Mouse (Mus musculus) forebrain, embryonic 13.5 days (tissue): ENCODE measurements around the gene Acox2. TPM values are rescaled to one million over a fixed set of nuclear protein-coding genes. Genes with fewer than 3 reads are reported as not detected.
"Not testable (repeated sequence)": the region's sequence is repeated elsewhere in the genome, so short reads cannot be mapped to it uniquely, and the experiment has no call there.

Experiments used
- ATAC-seq: fragments of 200-750 bp; cut with Nextera tagmentation; 2 replicates; pipeline ENCODE4 v1.8.0; 2017
- H3K27ac ChIP-seq: fragments of 300-500 bp; sonication (generic); 2 replicates; pipeline ENCODE4 v1.5.1; 2015; ENCODE audit warnings: inconsistent platforms, mild to moderate bottlenecking, moderate library complexity
- H3K27me3 ChIP-seq: fragments of 300-500 bp; sonication (generic); 2 replicates; pipeline ENCODE4 v1.6.1; 2015; ENCODE audit warnings: mild to moderate bottlenecking, inconsistent platforms
- H3K36me3 ChIP-seq: fragments of 300-500 bp; sonication (generic); 2 replicates; pipeline ENCODE4 v1.6.1; 2015; ENCODE audit warnings: mild to moderate bottlenecking, inconsistent platforms; ENCODE audit not compliant: poor library complexity, severe bottlenecking
- H3K4me1 ChIP-seq: fragments of 300-500 bp; sonication (generic); 2 replicates; pipeline ENCODE4 v1.6.1; 2015; ENCODE audit warnings: inconsistent platforms
- H3K4me2 ChIP-seq: fragments of 300-500 bp; sonication (generic); 2 replicates; pipeline ENCODE4 v1.6.1; 2015; ENCODE audit warnings: inconsistent platforms, mild to moderate bottlenecking, moderate library complexity
- H3K4me3 ChIP-seq: fragments of 300-500 bp; sonication (generic); 2 replicates; pipeline ENCODE4 v1.5.1; 2015; ENCODE audit warnings: mild to moderate bottlenecking, inconsistent platforms
- H3K9ac ChIP-seq: fragments of 300-500 bp; sonication (generic); 2 replicates; pipeline ENCODE4 v1.6.1; 2015; ENCODE audit warnings: mild to moderate bottlenecking, inconsistent platforms
- H3K9me3 ChIP-seq: fragments of 300-500 bp; sonication (generic); replicated peaks from 2 replicates; pipeline ENCODE4 v1.6.1; 2016; ENCODE audit warnings: inconsistent platforms
- WGBS: fragments of 180-500 bp; shearing (Covaris S2); methylation state at CpG from one replicate; pipeline ENCODE4 v1.1.7; 2015; 5-methylcytosine and 5-hydroxymethylcytosine counted together
- polyA plus RNA-seq: library from polyadenylated mRNA; unstranded; fragments of >200 nt; fragmentation: Nextera tagmentation; extraction: Ambion mirVana; gene quantifications from 2 replicates; pipeline ENCODE4 v1.2.1, GENCODE M21; 2015

Gene Acox2
- polyA plus RNA-seq: not detected in 2 replicates

DNA sequence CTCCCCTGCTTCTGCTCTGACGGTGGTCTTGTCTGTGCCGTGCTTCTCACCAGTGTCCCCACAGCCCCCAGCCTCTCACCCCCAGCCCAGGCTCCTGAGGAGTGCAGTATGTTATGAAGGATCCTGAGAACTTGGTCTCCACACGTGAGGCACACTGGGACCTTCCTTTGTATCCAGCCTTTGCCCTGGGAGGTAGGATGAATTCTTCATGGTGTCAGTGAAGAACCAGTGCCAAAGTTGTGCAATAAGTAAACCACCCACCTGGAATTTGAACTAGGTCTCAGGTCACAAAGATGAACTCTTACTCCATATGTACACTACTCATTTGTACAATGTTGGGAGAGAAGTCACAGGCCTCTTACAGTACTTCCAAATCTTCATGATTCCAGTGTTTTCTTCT, at the start of gene Acox2:
Gene Acox2, minus strand, starts transcription at position 188 of the 400 bp plus-strand sequence.
- H3K4me2 ChIP-seq: no peak within 1 kb of the TSS
- no peak within 1 kb of the TSS for H3K9ac ChIP-seq
- 86% methylated on average over 3 of the region's 3 CpGs for WGBS
- no peak for ATAC-seq
- H3K4me3 ChIP-seq: no peak within 1 kb of the TSS
- H3K9me3 ChIP-seq: no peaks in the 10 kb centered on the region
- no peak within 1 kb of the TSS for H3K27ac ChIP-seq
- H3K4me1 ChIP-seq: no peaks in the 10 kb centered on the region
- no peaks in the 10 kb centered on the region for H3K36me3 ChIP-seq
- no peaks in the 10 kb centered on the region for H3K27me3 ChIP-seq

- WGBS: 79% methylated on average over 3 of the region's 3 CpGs
These were observed 49.5 kb upstream of the Acox2 start for GRCm38 (mm10) chr14:8308650-8309049.

DNA sequence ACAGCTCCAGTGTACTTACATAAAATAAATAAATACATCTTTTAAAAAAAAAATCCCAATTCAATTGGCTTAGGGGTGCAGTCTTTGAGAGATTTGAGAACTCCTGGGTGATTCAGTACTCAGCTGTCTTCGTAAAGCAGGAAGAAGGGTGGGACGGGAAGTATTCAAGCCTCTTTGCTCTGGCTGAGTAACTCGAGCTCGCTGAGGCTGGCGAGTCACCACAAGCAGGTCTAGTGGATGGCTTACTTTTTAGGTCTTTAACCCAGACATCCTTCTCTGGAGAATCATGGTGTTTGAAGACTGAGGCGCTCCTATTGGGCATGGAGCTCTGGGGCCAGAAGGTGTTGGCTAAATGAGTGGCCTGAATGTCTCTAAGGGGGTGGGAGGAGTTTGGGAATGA, 47.7 kb upstream of the Acox2 start:
- H3K9ac ChIP-seq: no peak overlapping the region
- H3K36me3 ChIP-seq: no peaks in the 10 kb centered on the region
- no peaks in the 10 kb centered on the region for H3K27me3 ChIP-seq
- H3K4me3 ChIP-seq: no peak overlapping the region
- H3K27ac ChIP-seq: no peak overlapping the region
- no peaks in the 10 kb centered on the region for H3K9me3 ChIP-seq
- H3K4me2 ChIP-seq: no peak overlapping the region
- ATAC-seq: no peak
- H3K4me1 ChIP-seq: peaks cover 23% of the 10 kb centered on the region
- 89% methylated on average over 6 of the region's 6 CpGs for WGBS

More at GRCm38 (mm10) chr14:8308650-8309049, 49.5 kb upstream of the Acox2 start:
- peaks cover 14% of the 10 kb centered on the region for H3K4me1 ChIP-seq
- no peak overlapping the region for H3K4me3 ChIP-seq
- no peak for ATAC-seq
- H3K36me3 ChIP-seq: no peaks in the 10 kb centered on the region
- H3K27me3 ChIP-seq: no peaks in the 10 kb centered on the region
- no peak overlapping the region for H3K4me2 ChIP-seq
- no peak overlapping the region for H3K27ac ChIP-seq
- no peak overlapping the region for H3K9ac ChIP-seq
- H3K9me3 ChIP-seq: no peaks in the 10 kb centered on the region

GRCm38 (mm10) chr14:8305014-8305413, 45.9 kb upstream of the Acox2 start:
- no peak for ATAC-seq
- WGBS: 72% methylated on average over 3 of the region's 3 CpGs

GRCm38 (mm10) chr14:8304082-8304481, 44.9 kb upstream of the Acox2 start:
- Histone ChIP-seq H3K36me3 (no peaks in the 10 kb centered on the region), H3K4me2 (no peak overlapping the region), H3K4me3 (no peak overlapping the region), H3K27ac (no peak overlapping the region), H3K4me1 (peaks cover 12% of the 10 kb centered on the region), H3K9ac (no peak overlapping the region), H3K9me3 (no peaks in the 10 kb centered on the region), H3K27me3 (peaks cover 5% of the 10 kb centered on the region; the same call in 1 of the 2 replicates)
- no peak for ATAC-seq

More at GRCm38 (mm10) chr14:8305014-8305413, 45.9 kb upstream of the Acox2 start:
- H3K9ac ChIP-seq: no peak overlapping the region
- H3K4me3 ChIP-seq: no peak overlapping the region
- no peaks in the 10 kb centered on the region for H3K9me3 ChIP-seq
- H3K36me3 ChIP-seq: no peaks in the 10 kb centered on the region
- H3K27ac ChIP-seq: no peak overlapping the region
- H3K4me1 ChIP-seq: peaks cover 22% of the 10 kb centered on the region
- no peak overlapping the region for H3K4me2 ChIP-seq
- H3K27me3 ChIP-seq: no peaks in the 10 kb centered on the region

GRCm38 (mm10) chr14:8302687-8303086, 43.5 kb upstream of the Acox2 start:
- H3K4me1 ChIP-seq: peaks cover 9% of the 10 kb centered on the region
- ATAC-seq: peak; percentile 50
- 10% methylated on average over 9 of the region's 10 CpGs for WGBS

GRCm38 (mm10) chr14:8300281-8300680, 41.1 kb upstream of the Acox2 start:
- no peak overlapping the region for H3K9ac ChIP-seq
- peaks cover 9% of the 10 kb centered on the region for H3K4me1 ChIP-seq
- H3K4me2 ChIP-seq: no peak overlapping the region
- WGBS: 29% methylated on average over 8 of the region's 8 CpGs
- H3K4me3 ChIP-seq: no peak overlapping the region
- H3K36me3 ChIP-seq: no peaks in the 10 kb centered on the region
- H3K27ac ChIP-seq: no peak overlapping the region
- peak; percentile 56 for ATAC-seq
- H3K9me3 ChIP-seq: no peaks in the 10 kb centered on the region
- H3K27me3 ChIP-seq: peaks cover 5% of the 10 kb centered on the region; the same call in 1 of the 2 replicates

More at GRCm38 (mm10) chr14:8302687-8303086, 43.5 kb upstream of the Acox2 start:
- Histone ChIP-seq H3K4me3 (no peak overlapping the region), H3K4me2 (peak overlapping the region; percentile 25), H3K9me3 (no peaks in the 10 kb centered on the region), H3K27ac (no peak overlapping the region), H3K36me3 (no peaks in the 10 kb centered on the region), H3K27me3 (peaks cover 5% of the 10 kb centered on the region; the same call in 1 of the 2 replicates), H3K9ac (no peak overlapping the region)

GRCm38 (mm10) chr14:8297889-8298293, 38.7 kb upstream of the Acox2 start:
- Histone ChIP-seq H3K27me3 (peaks cover 5% of the 10 kb centered on the region; the same call in 1 of the 2 replicates), H3K4me2 (no peak overlapping the region), H3K9ac (no peak overlapping the region), H3K4me1 (peaks cover 6% of the 10 kb centered on the region), H3K9me3 (no peaks in the 10 kb centered on the region), H3K36me3 (no peaks in the 10 kb centered on the region), H3K4me3 (no peak overlapping the region), H3K27ac (no peak overlapping the region)
- ATAC-seq: no peak
- WGBS: 82% methylated on average over 5 of the region's 5 CpGs

DNA sequence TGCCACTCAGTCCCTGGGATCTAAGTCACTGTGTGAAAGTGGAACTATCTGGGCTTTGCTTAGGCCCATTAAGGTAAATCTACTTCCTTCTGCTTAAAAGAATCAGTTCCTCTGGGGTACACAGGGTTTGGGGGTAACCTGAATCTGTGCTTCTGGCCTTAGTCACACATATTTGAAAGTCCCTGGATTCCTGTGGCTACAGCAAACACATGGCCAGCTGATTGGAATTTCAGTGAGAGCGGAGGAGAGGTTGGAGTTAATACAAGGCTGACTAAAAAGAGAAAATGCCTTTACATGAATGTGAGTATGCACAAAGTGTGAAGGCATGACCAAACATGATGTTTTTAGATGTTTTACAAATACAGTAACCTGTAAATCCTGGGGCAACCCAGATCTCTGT, 35.1 kb upstream of the Acox2 start:
- H3K27me3 ChIP-seq: peaks cover 1% of the 10 kb centered on the region; the same call in 1 of the 2 replicates
- WGBS: 91% methylated on average over 1 of the region's 1 CpGs
- H3K4me1 ChIP-seq: no peaks in the 10 kb centered on the region
- H3K9ac ChIP-seq: no peak overlapping the region
- H3K27ac ChIP-seq: no peak overlapping the region
- peaks cover 7% of the 10 kb centered on the region for H3K9me3 ChIP-seq
- H3K36me3 ChIP-seq: no peaks in the 10 kb centered on the region
- no peak overlapping the region for H3K4me2 ChIP-seq
- H3K4me3 ChIP-seq: no peak overlapping the region
- no peak for ATAC-seq

DNA sequence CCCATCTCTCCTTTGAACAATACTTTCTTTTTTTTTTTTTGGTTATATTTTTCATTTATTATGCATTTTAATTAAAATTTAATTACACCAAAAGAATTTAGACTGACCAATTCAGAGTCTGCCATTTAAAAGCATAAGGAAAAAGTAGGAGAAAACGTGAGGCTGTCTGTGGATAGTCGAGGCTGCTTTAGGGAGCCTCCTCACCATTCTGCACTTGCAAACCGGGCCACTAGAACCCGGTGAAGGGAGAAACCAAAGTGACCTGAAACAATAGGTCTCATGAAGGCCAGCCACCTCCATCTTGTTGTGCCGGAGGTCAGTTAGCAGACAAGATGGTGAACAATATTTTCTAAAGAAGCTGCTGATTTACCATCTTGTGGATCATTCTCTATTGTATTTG, 27.4 kb upstream of the Acox2 start:
- not testable (repeated sequence) for H3K4me1 ChIP-seq

DNA sequence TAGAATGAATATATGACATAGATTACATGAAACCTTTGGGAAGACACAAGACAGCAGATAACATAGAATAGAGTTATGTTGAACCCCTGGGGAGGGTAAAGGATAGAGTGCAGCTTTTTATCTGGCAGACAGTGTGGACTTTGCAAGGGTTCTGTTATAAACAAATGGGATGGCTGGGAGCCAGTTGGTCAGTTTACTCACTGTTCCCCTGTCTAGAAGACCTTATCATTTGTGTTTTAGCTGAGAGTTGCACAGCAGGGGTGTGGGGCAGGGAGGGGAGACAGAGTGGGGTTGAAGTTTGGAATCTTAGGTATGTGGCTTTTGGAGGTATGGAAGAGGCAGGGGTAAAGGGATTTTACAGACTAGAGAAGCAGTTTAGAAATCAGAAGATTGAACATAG, 24.6 kb upstream of the Acox2 start:
- Histone ChIP-seq H3K4me3 (no peak overlapping the region), H3K9me3 (no peaks in the 10 kb centered on the region), H3K36me3 (no peaks in the 10 kb centered on the region), H3K9ac (no peak overlapping the region), H3K4me2 (no peak overlapping the region), H3K27ac (no peak overlapping the region), H3K4me1 (no peaks in the 10 kb centered on the region), H3K27me3 (no peaks in the 10 kb centered on the region)
- ATAC-seq: no peak

More for the DNA sequence above, 27.4 kb upstream of the Acox2 start:
- WGBS: 81% methylated on average over 5 of the region's 5 CpGs
- not testable (repeated sequence) for H3K27ac ChIP-seq, H3K4me3 ChIP-seq, H3K36me3 ChIP-seq, H3K4me2 ChIP-seq, H3K9me3 ChIP-seq, H3K27me3 ChIP-seq, H3K9ac ChIP-seq, ATAC-seq

DNA sequence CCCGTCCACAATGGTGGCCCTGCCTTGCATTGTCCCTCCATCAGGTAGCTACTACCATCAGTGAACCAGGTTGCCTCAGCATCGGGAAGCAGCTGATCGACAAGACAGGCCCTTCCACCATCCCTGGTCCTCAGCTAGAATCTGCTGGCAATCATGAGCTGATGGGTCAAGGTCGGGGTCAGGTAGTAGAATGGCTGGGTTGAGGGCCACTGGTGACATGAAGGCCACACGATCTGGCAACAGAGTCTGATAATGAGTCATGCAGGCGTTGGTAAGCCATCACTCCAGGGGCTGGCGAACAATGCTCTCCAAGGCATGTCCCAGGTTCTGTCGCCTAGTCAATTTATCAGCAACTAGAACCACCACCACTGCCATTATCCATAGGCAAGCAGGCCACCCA, 12.1 kb upstream of the Acox2 start:
- ATAC-seq, H3K4me1 ChIP-seq, H3K27me3 ChIP-seq, H3K4me3 ChIP-seq, H3K4me2 ChIP-seq, H3K9me3 ChIP-seq, H3K27ac ChIP-seq, H3K9ac ChIP-seq, H3K36me3 ChIP-seq: not testable (repeated sequence)
- WGBS: 88% methylated on average over 8 of the region's 8 CpGs

DNA sequence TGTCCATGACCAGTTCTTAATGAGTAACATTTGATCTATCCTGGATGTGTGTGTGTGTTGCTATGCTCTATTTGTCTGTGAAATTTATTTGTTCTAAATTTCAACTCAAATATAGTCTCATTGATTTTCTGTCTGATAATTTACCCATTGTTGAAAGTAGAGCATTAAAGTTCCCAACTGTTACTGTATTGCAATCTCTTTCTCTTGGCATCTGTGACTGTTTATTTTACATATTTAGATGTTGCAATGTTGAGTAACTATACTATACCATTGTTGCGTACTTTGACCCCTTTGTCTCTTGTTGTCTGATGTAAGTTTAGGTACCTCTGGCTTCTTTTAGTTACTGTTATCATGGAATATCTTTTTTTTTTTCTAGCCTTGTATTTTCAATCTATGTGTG, 5.2 kb upstream of the Acox2 start:
- H3K4me2 ChIP-seq: no peak overlapping the region
- 96% methylated on average over 1 of the region's 1 CpGs for WGBS
- H3K9me3 ChIP-seq: no peaks in the 10 kb centered on the region
- H3K4me3 ChIP-seq: no peak overlapping the region
- H3K4me1 ChIP-seq: no peaks in the 10 kb centered on the region
- no peaks in the 10 kb centered on the region for H3K36me3 ChIP-seq
- no peak for ATAC-seq
- H3K27ac ChIP-seq: no peak overlapping the region
- H3K27me3 ChIP-seq: no peaks in the 10 kb centered on the region
- H3K9ac ChIP-seq: no peak overlapping the region
